Mouse (Mus musculus): Measurements from ENCODE around the gene Zbtb38.

The Zbtb38 gene

GRCm38 (mm10) chr9:96739808-96740711 lies 12.6 kb downstream of the Zbtb38 start:
- in situ Hi-C loops (cut with MboI; ENCODE audit: low pct_unique_long_range_greater_than_20kb in 1 of 2, low sequenced_read_pairs in 2 of 2, unreplicated experiment in 1 of 2): no loop called here

GRCm38 (mm10) chr9:96738563-96739355 lies 13.9 kb downstream of the Zbtb38 start:
- in situ Hi-C loops (cut with MboI; ENCODE audit: low pct_unique_long_range_greater_than_20kb in 1 of 2, low sequenced_read_pairs in 2 of 2, unreplicated experiment in 1 of 2): no loop called here

- in situ Hi-C loops (cut with MboI; ENCODE audit: low pct_unique_long_range_greater_than_20kb in 1 of 2, low sequenced_read_pairs in 2 of 2, unreplicated experiment in 1 of 2): no loop called here
These were observed 16.7 kb downstream of the Zbtb38 start for GRCm38 (mm10) chr9:96735946-96736345.

- in situ Hi-C loops (cut with MboI; ENCODE audit: low pct_unique_long_range_greater_than_20kb in 1 of 2, low sequenced_read_pairs in 2 of 2, unreplicated experiment in 1 of 2): no loop called here
These were observed 19.3 kb downstream of the Zbtb38 start for GRCm38 (mm10) chr9:96733425-96733717.

GRCm38 (mm10) chr9:96732644-96733424 lies 19.8 kb downstream of the Zbtb38 start:
- in situ Hi-C loops (cut with MboI; ENCODE audit: low pct_unique_long_range_greater_than_20kb in 1 of 2, low sequenced_read_pairs in 2 of 2, unreplicated experiment in 1 of 2): no loop called here

- in situ Hi-C loops (cut with MboI; ENCODE audit: low pct_unique_long_range_greater_than_20kb in 1 of 2, low sequenced_read_pairs in 2 of 2, unreplicated experiment in 1 of 2): no loop called here
These were observed 20.6 kb downstream of the Zbtb38 start for GRCm38 (mm10) chr9:96731961-96732511.

- in situ Hi-C loops (cut with MboI; ENCODE audit: low pct_unique_long_range_greater_than_20kb in 1 of 2, low sequenced_read_pairs in 2 of 2, unreplicated experiment in 1 of 2): no loop called here
These were observed 21.4 kb downstream of the Zbtb38 start for GRCm38 (mm10) chr9:96731039-96731895.

GRCm38 (mm10) chr9:96730311-96730625 lies 22.4 kb downstream of the Zbtb38 start:
- in situ Hi-C loops (cut with MboI; ENCODE audit: low pct_unique_long_range_greater_than_20kb in 1 of 2, low sequenced_read_pairs in 2 of 2, unreplicated experiment in 1 of 2): no loop called here

GRCm38 (mm10) chr9:96729537-96730310 lies 22.9 kb downstream of the Zbtb38 start:
- in situ Hi-C loops (cut with MboI; ENCODE audit: low pct_unique_long_range_greater_than_20kb in 1 of 2, low sequenced_read_pairs in 2 of 2, unreplicated experiment in 1 of 2): no loop called here

- in situ Hi-C loops (cut with MboI; ENCODE audit: low pct_unique_long_range_greater_than_20kb in 1 of 2, low sequenced_read_pairs in 2 of 2, unreplicated experiment in 1 of 2): no loop called here
These were observed 24.1 kb downstream of the Zbtb38 start for GRCm38 (mm10) chr9:96728338-96729162.

- in situ Hi-C loops (cut with MboI; ENCODE audit: low pct_unique_long_range_greater_than_20kb in 1 of 2, low sequenced_read_pairs in 2 of 2, unreplicated experiment in 1 of 2): no loop called here
These were observed 24.9 kb downstream of the Zbtb38 start for GRCm38 (mm10) chr9:96727688-96728087.

- in situ Hi-C loops (cut with MboI; ENCODE audit: low pct_unique_long_range_greater_than_20kb in 1 of 2, low sequenced_read_pairs in 2 of 2, unreplicated experiment in 1 of 2): no loop called here
These were observed 26.1 kb downstream of the Zbtb38 start for GRCm38 (mm10) chr9:96726336-96727131.

- in situ Hi-C loops (cut with MboI; ENCODE audit: low pct_unique_long_range_greater_than_20kb in 1 of 2, low sequenced_read_pairs in 2 of 2, unreplicated experiment in 1 of 2): no loop called here
These were observed 26.9 kb downstream of the Zbtb38 start for GRCm38 (mm10) chr9:96725582-96726320.

GRCm38 (mm10) chr9:96723650-96724049 lies 29.0 kb downstream of the Zbtb38 start:
- in situ Hi-C loops (cut with MboI; ENCODE audit: low pct_unique_long_range_greater_than_20kb in 1 of 2, low sequenced_read_pairs in 2 of 2, unreplicated experiment in 1 of 2): loop anchor here in 1 of 2 experiments (25.0 kb wide), 2 partner anchors 389 to 1211 kb away; partner anchors contain the start of genes Slc25a36 and U2surp
